Mouse (Mus musculus): Measurements from ENCODE around the gene Cox5b. TPM values are rescaled to one million over a fixed set of nuclear protein-coding genes. Genes with fewer than 3 reads are reported as not detected.

Gene Cox5b
- polyA plus RNA-seq, 1 experiment from 2014 or later = 522 TPM

GRCm38 (mm10) chr1:36739231-36739630 lies 48.0 kb downstream of the Cox5b start:
- H3K27ac ChIP-seq (replicated peaks) = no peak overlapping the region
- no peak for DNase-seq (ENCODE audit: low spot score)
- WGBS = 79% methylated on average over 5 of the region's 5 CpGs

GRCm38 (mm10) chr1:36743046-36743445 lies 51.8 kb downstream of the Cox5b start:
- DNase-seq (ENCODE audit: low spot score) = no peak
- Histone ChIP-seq H3K4me1 (peaks cover 27% of the 10 kb centered on the region), H3K27me3 (replicated peaks; ENCODE audit: low read depth, poor library complexity, severe bottlenecking) (peaks cover 24% of the 10 kb centered on the region), H3K9me3 (no peaks in the 10 kb centered on the region), H3K4me3 (no peak overlapping the region), H3K36me3 (replicated peaks) (no peaks in the 10 kb centered on the region), H3K27ac (replicated peaks) (no peak overlapping the region)
- 86% methylated on average over 9 of the region's 9 CpGs for WGBS

More at GRCm38 (mm10) chr1:36739231-36739630, 48.0 kb downstream of the Cox5b start:
- Histone ChIP-seq H3K4me3 (no peak overlapping the region), H3K4me1 (peaks cover 4% of the 10 kb centered on the region), H3K9me3 (no peaks in the 10 kb centered on the region), H3K36me3 (replicated peaks) (no peaks in the 10 kb centered on the region), H3K27me3 (replicated peaks; ENCODE audit: low read depth, poor library complexity, severe bottlenecking) (peaks cover 22% of the 10 kb centered on the region)

Small RNA genes within 50 kb of the gene (microRNA-seq; reads per million reads assigned to microRNA genes)
- gene Gm24133 = not detected

Other genes with a start within 250 kb of the Cox5b start
- 58.4 and 62.9 TPM in 2 replicates for gene Lman2l, start 246.2 kb upstream of the Cox5b start, polyA plus RNA-seq (2016; fragmentation: Nextera tagmentation; extraction: Ambion mirVana)
- gene Cnnm4, start 219.8 kb upstream of the Cox5b start, polyA plus RNA-seq (2016; fragmentation: Nextera tagmentation; extraction: Ambion mirVana) = 16.2 and 16.4 TPM in 2 replicates
- 3.5 and 3.6 TPM in 2 replicates for gene Cnnm3, start 179.6 kb upstream of the Cox5b start, polyA plus RNA-seq (2016; fragmentation: Nextera tagmentation; extraction: Ambion mirVana)
- gene Ankrd23, start 154.6 kb upstream of the Cox5b start, polyA plus RNA-seq (2016; fragmentation: Nextera tagmentation; extraction: Ambion mirVana) = 15.5 and 16.6 TPM in 2 replicates
- 0.54 TPM in 1 of 2 replicates, not detected in the other for gene Gm42417, start 152.0 kb upstream of the Cox5b start, polyA plus RNA-seq (2016; fragmentation: Nextera tagmentation; extraction: Ambion mirVana)
- 18.9 and 20.3 TPM in 2 replicates for gene Ankrd39, start 144.0 kb upstream of the Cox5b start, polyA plus RNA-seq (2016; fragmentation: Nextera tagmentation; extraction: Ambion mirVana)
- 24.9 and 25.9 TPM in 2 replicates for gene Sema4c, start 133.1 kb upstream of the Cox5b start, polyA plus RNA-seq (2016; fragmentation: Nextera tagmentation; extraction: Ambion mirVana)
- gene Fam178b, start 8.3 kb upstream of the Cox5b start, polyA plus RNA-seq (2016; fragmentation: Nextera tagmentation; extraction: Ambion mirVana) = 0.57 and 0.65 TPM in 2 replicates
- not detected in 2 replicates for gene 4933424G06Rik, start 18.7 kb downstream of the Cox5b start, polyA plus RNA-seq (2016; fragmentation: Nextera tagmentation; extraction: Ambion mirVana)
- 137 and 141 TPM in 2 replicates for gene Actr1b, start 23.0 kb downstream of the Cox5b start, polyA plus RNA-seq (2016; fragmentation: Nextera tagmentation; extraction: Ambion mirVana)
- 0.24 and 0.31 TPM in 2 replicates for gene Zap70, start 70.3 kb downstream of the Cox5b start, polyA plus RNA-seq (2016; fragmentation: Nextera tagmentation; extraction: Ambion mirVana)

All from embryonic facial prominence, embryonic 10.5 days (tissue).